ENCODE assay signal across 10 mouse cellular contexts in the genomic region with DNA sequence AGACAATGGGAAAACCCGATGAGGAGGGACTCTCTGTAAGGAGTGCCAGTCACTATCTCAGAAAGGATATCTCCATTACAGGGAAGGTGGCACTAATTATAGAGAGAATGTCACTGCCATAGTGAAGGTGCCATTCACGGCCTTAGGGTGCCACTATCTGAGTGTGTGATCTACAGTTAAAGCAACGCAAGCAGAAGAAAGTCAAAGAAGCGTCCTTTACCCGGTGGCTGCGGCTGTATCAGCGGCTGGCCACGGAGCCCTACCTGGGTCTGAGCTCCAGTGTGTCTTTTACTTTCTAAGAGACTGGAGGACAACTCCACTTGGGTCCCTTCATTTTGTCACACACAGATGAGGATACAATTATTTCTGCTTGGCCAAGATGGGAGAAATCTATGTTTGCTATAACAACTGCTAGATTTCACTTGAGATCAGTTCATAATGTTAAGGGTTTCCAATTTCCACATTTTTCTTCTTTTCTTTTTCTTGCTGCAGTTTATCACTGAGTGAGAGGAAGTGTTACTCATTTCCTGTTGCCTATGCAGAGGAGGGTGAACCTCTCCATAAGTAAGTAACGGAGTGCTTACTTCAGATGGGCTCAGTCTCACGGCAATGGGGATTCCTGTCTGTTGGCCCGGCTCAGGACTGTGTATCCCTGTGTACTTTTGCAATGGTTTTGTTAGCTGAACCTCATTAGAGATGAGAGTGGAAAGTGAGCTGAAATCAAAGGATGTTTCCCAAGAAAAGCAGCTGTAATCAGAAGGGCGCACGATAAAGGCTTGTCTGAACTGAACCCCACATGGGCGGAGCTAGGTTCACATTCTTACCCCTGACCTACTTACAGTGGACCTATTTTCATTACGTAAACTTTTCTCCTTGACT. TPM values are rescaled to one million over a fixed set of nuclear protein-coding genes. Genes with fewer than 3 reads are reported as not detected.
A peak's percentile ranks its signal among the peaks of the same experiment; 100 is the strongest.
DNase-seq lines count a peak whose midpoint lies in the region; ATAC-seq lines count a peak whose summit lies in the region.
"Had no signal": no experiment of that assay in that cellular context is flagged by ENCODE, and none has a peak within 500 bp of the region (broad histone marks: within the 10 kb centered on the region; RNA-seq: fewer than 3 reads in every experiment).

No protein-coding gene starts in this region.

- H3K27me3 ChIP-seq in forebrain, embryonic 11.5 days (ENCODE audit: control insufficient read depth, insufficient read depth, low read length), result no peaks in the 10 kb centered on the region
- H3K27me3 ChIP-seq in forebrain, embryonic 13.5 days, result no peaks in the 10 kb centered on the region

- no peak overlapping the region for H3K4me3 ChIP-seq in forebrain, embryonic 11.5 days (ENCODE audit: low read depth, low read length)
- H3K4me3 ChIP-seq in forebrain, embryonic 13.5 days, result no peak overlapping the region
- H3K4me3 ChIP-seq: erythroblast, embryonic 14.5 days; left cerebral cortex, adult 2 months had no signal

- peak; percentile 26 for DNase-seq in forebrain, embryonic 11.5 days (ENCODE audit: low spot score)
- peak; percentile 16 to 20 for DNase-seq in heart, postnatal 10 days
- peak; percentile 78 for DNase-seq in naive thymus-derived CD4-positive, alpha-beta T cell, adult 2 months (ENCODE audit: low read depth)
- no peak for DNase-seq in embryo, embryonic 11 days
- DNase-seq in kidney, postnatal 14 days, result no peak
- no peak for DNase-seq in Muller cell, postnatal 12 days (ENCODE audit: inconsistent ontology term)

- intact Hi-C loops in heart, postnatal 10 days (cut with DNase I), result no loop called here

- no peaks in the 10 kb centered on the region for H3K4me1 ChIP-seq in forebrain, embryonic 11.5 days (replicated peaks; ENCODE audit: control insufficient read depth, insufficient read depth, low read length)
- no peaks in the 10 kb centered on the region for H3K4me1 ChIP-seq in forebrain, embryonic 13.5 days

- no peak overlapping the region for H3K9ac ChIP-seq in forebrain, embryonic 11.5 days (ENCODE audit: low read length)
- H3K9ac ChIP-seq in forebrain, embryonic 13.5 days, result no peak overlapping the region

- H3K36me3 ChIP-seq in forebrain, embryonic 11.5 days (ENCODE audit: control insufficient read depth, insufficient read depth, low read length), result no peaks in the 10 kb centered on the region; the same call in 1 of the 2 replicates
- peaks cover 46% of the 10 kb centered on the region for H3K36me3 ChIP-seq in forebrain, embryonic 13.5 days (ENCODE audit: poor library complexity, severe bottlenecking)

- H3K4me2 ChIP-seq in forebrain, embryonic 11.5 days (ENCODE audit: low read depth, low read length, severe bottlenecking), result no peak overlapping the region
- H3K4me2 ChIP-seq in forebrain, embryonic 13.5 days, result no peak overlapping the region

- ATAC-seq in forebrain, embryonic 11.5 days (replicated peaks; ENCODE audit: low FRiP score), result no peak
- no peak for ATAC-seq in forebrain, embryonic 13.5 days
- ATAC-seq in CD4-positive, CD25-positive, alpha-beta regulatory T cell, adult 4 months, result peak; percentile 68

- 90% methylated on average over 15 of the region's 15 CpGs for WGBS in forebrain, embryonic 11.5 days
- 92% methylated on average over 15 of the region's 15 CpGs for WGBS in forebrain, embryonic 13.5 days

- H3K9me3 ChIP-seq in forebrain, embryonic 11.5 days (ENCODE audit: control insufficient read depth, low read length), result no peaks in the 10 kb centered on the region
- no peaks in the 10 kb centered on the region for H3K9me3 ChIP-seq in forebrain, embryonic 13.5 days (replicated peaks)

- H3K27ac ChIP-seq in forebrain, embryonic 11.5 days (ENCODE audit: low read depth, low read length), result no peak overlapping the region
- no peak overlapping the region for H3K27ac ChIP-seq in forebrain, embryonic 13.5 days
- H3K27ac ChIP-seq: left cerebral cortex, adult 2 months had no signal

RNA-seq across cellular contexts. Expression of gene D16Ertd472e, which starts 13.2 kb away (rescaled TPM):
- 15.7 and 21.4 TPM in 2 replicates for polyA plus RNA-seq in forebrain, embryonic 11.5 days (2014; fragmentation: Nextera tagmentation; extraction: Ambion mirVana)
- 12.9 and 13.4 TPM in 2 replicates for polyA plus RNA-seq in forebrain, embryonic 13.5 days (2015; fragmentation: Nextera tagmentation; extraction: Ambion mirVana)
- 10 to 100 TPM; 40.6 to 41.3 TPM for polyA plus RNA-seq in CD4-positive, CD25-positive, alpha-beta regulatory T cell, adult 4 months (2017; shearing (Covaris generic))
- 1 to 10 TPM; 8.6 to 8.8 TPM for total RNA-seq in heart, postnatal 10 days (2021)

Comparison
In these comparisons a context has a peak if more than half of its experiments do, and no peak if none do; other contexts are left out.
1. DNase-seq: peak in forebrain, embryonic 11.5 days (single experiment), heart, postnatal 10 days (2 of 2) and naive thymus-derived CD4-positive, alpha-beta T cell, adult 2 months (single experiment); none in embryo, embryonic 11 days (single experiment), kidney, postnatal 14 days (single experiment) and Muller cell, postnatal 12 days (single experiment).